Mouse (Mus musculus) MEL (cell line): ENCODE measurements around the gene Dnajc28. TPM values are rescaled to one million over a fixed set of nuclear protein-coding genes. Genes with fewer than 3 reads are reported as not detected.

Experiments used
- DNase-seq: peaks from one replicate; pipeline ENCODE4 v3.0.0; 2011; ENCODE audit warnings: low read depth, low spot score
- H3K27ac ChIP-seq: 2 replicates; pipeline ENCODE4 v1.5.1; 2012; ENCODE audit warnings: low read depth, mild to moderate bottlenecking, control low read depth, low read length, moderate library complexity; ENCODE audit not compliant: control insufficient read depth
- H3K27me3 ChIP-seq, 2 experiments: fragments of 150-350 bp in 1 of 2; sonication (generic) in 1 of 2; 2 replicates each; pipeline ENCODE4 v1.6.1; 2012; ENCODE audit warnings: low read length in 2 of 2, mild to moderate bottlenecking in 2 of 2, improper control_type of control experiment in 1 of 2, moderate library complexity in 1 of 2; ENCODE audit not compliant: insufficient read depth in 2 of 2, control insufficient read depth in 1 of 2
- H3K36me3 ChIP-seq, 2 experiments: 2 replicates each; pipeline ENCODE4 v1.6.1; 2012 to 2014; ENCODE audit warnings: low read length in 2 of 2, improper control_type of control experiment in 1 of 2, inconsistent platforms in 1 of 2, mild to moderate bottlenecking in 1 of 2; ENCODE audit not compliant: insufficient read depth in 2 of 2, control insufficient read depth in 1 of 2
- H3K4me1 ChIP-seq, 2 experiments: fragments of 150-350 bp in 1 of 2; sonication (generic) in 1 of 2; 2 replicates each; pipeline ENCODE4 v1.6.1; 2012; ENCODE audit warnings: low read length in 2 of 2, improper control_type of control experiment in 1 of 2, mild to moderate bottlenecking in 1 of 2; ENCODE audit not compliant: insufficient read depth in 2 of 2, control insufficient read depth in 1 of 2
- H3K4me3 ChIP-seq, 2 experiments: fragments of 150-350 bp in 1 of 2; sonication (generic) in 1 of 2; 2 replicates each; pipeline ENCODE4 v1.5.1; 2012; ENCODE audit warnings: low read depth in 2 of 2, low read length in 2 of 2, mild to moderate bottlenecking in 2 of 2, moderate library complexity in 2 of 2, control low read depth in 1 of 2, improper control_type of control experiment in 1 of 2; ENCODE audit not compliant: control insufficient read depth in 1 of 2, insufficient read depth in 1 of 2
- H3K79me2 ChIP-seq: 2 replicates; pipeline ENCODE4 v1.6.1; 2012; ENCODE audit warnings: mild to moderate bottlenecking, low read length, moderate library complexity; ENCODE audit not compliant: control insufficient read depth, poor library complexity, insufficient read depth
- H3K9ac ChIP-seq: 2 replicates; pipeline ENCODE4 v1.6.1; 2012; ENCODE audit warnings: low read depth, mild to moderate bottlenecking, control low read depth, low read length, moderate library complexity; ENCODE audit not compliant: control insufficient read depth, poor library complexity, severe bottlenecking
- H3K9me3 ChIP-seq: fragments of 150-350 bp; sonication (generic); replicated peaks from 2 replicates; pipeline ENCODE4 v1.6.1; 2012; ENCODE audit warnings: mild to moderate bottlenecking, low read length, improper control_type of control experiment, moderate library complexity; ENCODE audit not compliant: insufficient read depth
- CHD2 ChIP-seq: IDR thresholded peaks from 2 replicates; pipeline ENCODE4 v1.6.1; 2011; ENCODE audit warnings: low read length, improper control_type of control experiment
- E2F4 ChIP-seq: IDR thresholded peaks from 2 replicates; pipeline ENCODE4 v1.6.1; 2011; ENCODE audit warnings: low read depth, low read length, improper control_type of control experiment, borderline replicate concordance
- ELF1 ChIP-seq: IDR thresholded peaks from 2 replicates; pipeline ENCODE4 v1.6.1; 2014; ENCODE audit warnings: low read depth, mild to moderate bottlenecking, inconsistent platforms, low read length, improper control_type of control experiment, moderate library complexity
- EP300 ChIP-seq, 2 experiments: IDR thresholded peaks; 2 replicates each; pipeline ENCODE4 v1.6.1; 2011; ENCODE audit warnings: improper control_type of control experiment in 2 of 2, low read length in 2 of 2, low read depth in 1 of 2, mild to moderate bottlenecking in 1 of 2
- GABPA ChIP-seq: IDR thresholded peaks from 2 replicates; pipeline ENCODE4 v1.6.1; 2012; ENCODE audit warnings: low read depth, mild to moderate bottlenecking, inconsistent platforms, low read length, improper control_type of control experiment, moderate library complexity
- MAFK ChIP-seq: IDR thresholded peaks from 2 replicates; pipeline ENCODE4 v1.6.1; 2011; ENCODE audit warnings: low read depth, mild to moderate bottlenecking, low read length, improper control_type of control experiment, borderline replicate concordance
- MAX ChIP-seq: IDR thresholded peaks from 2 replicates; pipeline ENCODE4 v1.6.1; 2011; ENCODE audit warnings: low read length, improper control_type of control experiment
- MAZ ChIP-seq: IDR thresholded peaks from 2 replicates; pipeline ENCODE4 v1.6.1; 2012; ENCODE audit warnings: low read depth, mild to moderate bottlenecking, inconsistent platforms, low read length, improper control_type of control experiment
- MEF2A ChIP-seq: IDR thresholded peaks from 2 replicates; pipeline ENCODE4 v1.6.1; 2014; ENCODE audit warnings: low read depth, mild to moderate bottlenecking, inconsistent platforms, low read length, improper control_type of control experiment; ENCODE audit not compliant: poor library complexity, insufficient replicate concordance, severe bottlenecking; ENCODE audit errors: extremely low read depth
- MXI1 ChIP-seq: IDR thresholded peaks from 2 replicates; pipeline ENCODE4 v1.6.1; 2011; ENCODE audit warnings: mild to moderate bottlenecking, low read depth, low read length, improper control_type of control experiment
- MYB ChIP-seq: IDR thresholded peaks from 2 replicates; pipeline ENCODE4 v1.6.1; 2011; ENCODE audit warnings: mild to moderate bottlenecking, low read depth, low read length, improper control_type of control experiment
- MYC ChIP-seq: IDR thresholded peaks from 2 replicates; pipeline ENCODE4 v1.6.1; 2011; ENCODE audit warnings: low read depth, mild to moderate bottlenecking, low read length, improper control_type of control experiment, moderate library complexity
- NELFE ChIP-seq: IDR thresholded peaks from 2 replicates; pipeline ENCODE4 v1.6.1; 2011; ENCODE audit warnings: low read depth, low read length, improper control_type of control experiment
- POLR2A ChIP-seq, 2 experiments: IDR thresholded peaks; 2 replicates each; pipeline ENCODE4 v1.6.1; 2011 to 2012; ENCODE audit warnings: low read length in 2 of 2, mild to moderate bottlenecking in 2 of 2, control low read depth in 1 of 2, improper control_type of control experiment in 1 of 2, low read depth in 1 of 2, moderate library complexity in 1 of 2; ENCODE audit not compliant: control insufficient read depth in 1 of 2, insufficient read depth in 1 of 2, poor library complexity in 1 of 2
- POLR2AphosphoS2 ChIP-seq: IDR thresholded peaks from 2 replicates; pipeline ENCODE4 v1.6.1; 2011; ENCODE audit warnings: low read length, improper control_type of control experiment
- POLR2AphosphoS5 ChIP-seq: IDR thresholded peaks from 2 replicates; pipeline ENCODE4 v1.6.1; 2012; ENCODE audit warnings: low read depth, borderline replicate concordance, mild to moderate bottlenecking, inconsistent platforms, low read length, moderate library complexity, mixed read lengths
- RAD21 ChIP-seq: IDR thresholded peaks from 2 replicates; pipeline ENCODE4 v1.6.1; 2011; ENCODE audit warnings: mild to moderate bottlenecking, low read depth, low read length, improper control_type of control experiment
- SIN3A ChIP-seq: IDR thresholded peaks from 2 replicates; pipeline ENCODE4 v1.6.1; 2012; ENCODE audit warnings: low read length, improper control_type of control experiment, inconsistent platforms
- SMC3 ChIP-seq: IDR thresholded peaks from 2 replicates; pipeline ENCODE4 v1.6.1; 2011; ENCODE audit warnings: low read depth, low read length, improper control_type of control experiment
- TAL1 ChIP-seq: IDR thresholded peaks from 2 replicates; pipeline ENCODE4 v1.6.1; 2012; ENCODE audit warnings: mild to moderate bottlenecking, inconsistent platforms, low read length, moderate library complexity, mixed read lengths
- TCF12 ChIP-seq: IDR thresholded peaks from 2 replicates; pipeline ENCODE4 v1.6.1; 2014; ENCODE audit warnings: low read depth, mild to moderate bottlenecking, inconsistent platforms, low read length, improper control_type of control experiment, moderate library complexity
- USF1 ChIP-seq: IDR thresholded peaks from 2 replicates; pipeline ENCODE4 v1.6.1; 2014; ENCODE audit warnings: low read depth, mild to moderate bottlenecking, inconsistent platforms, low read length, improper control_type of control experiment, moderate library complexity
- USF2 ChIP-seq, 2 experiments: IDR thresholded peaks; 2 replicates each; pipeline ENCODE4 v1.6.1; 2011 to 2012; ENCODE audit warnings: improper control_type of control experiment in 2 of 2, low read length in 2 of 2, borderline replicate concordance in 1 of 2, inconsistent platforms in 1 of 2, low read depth in 1 of 2, mild to moderate bottlenecking in 1 of 2; ENCODE audit not compliant: insufficient read depth in 1 of 2
- ZC3H11A ChIP-seq: IDR thresholded peaks from 2 replicates; pipeline ENCODE4 v1.6.1; 2012; ENCODE audit warnings: low read depth, mild to moderate bottlenecking, inconsistent platforms, low read length, improper control_type of control experiment
- ZKSCAN1 ChIP-seq: IDR thresholded peaks from 2 replicates; pipeline ENCODE4 v1.6.1; 2012; ENCODE audit warnings: low read depth, mild to moderate bottlenecking, inconsistent platforms, low read length, improper control_type of control experiment, moderate library complexity
- ZNF384 ChIP-seq: IDR thresholded peaks from 2 replicates; pipeline ENCODE4 v1.6.1; 2012; ENCODE audit warnings: low read depth, mild to moderate bottlenecking, inconsistent platforms, low read length, improper control_type of control experiment
- polyA plus RNA-seq, 2 experiments: library from polyadenylated mRNA; stranded (reverse) in 1 of 2; unstranded in 1 of 2; fragments of >175 nt in 1 of 2; fragments of >200 nt in 1 of 2; gene quantifications; 2 replicates each; pipeline versions ENCODE4 v1.2.1 to v1.2.4; 2012; ENCODE audit warnings: low replicate concordance in 2 of 2, low read depth in 1 of 2; ENCODE audit not compliant: insufficient read length in 2 of 2, insufficient read depth in 1 of 2, missing spikeins in 1 of 2
- total RNA-seq: library from RNA; depleted of rRNA; stranded (reverse); fragments of 300-350 nt; gene quantifications from 2 replicates; pipeline ENCODE4 v1.2.3, GENCODE M21; 2012

The Dnajc28 gene
- total and polyA plus RNA-seq, 3 experiments, result 1.2 to 1.9 TPM; not detected in 1

DNA sequence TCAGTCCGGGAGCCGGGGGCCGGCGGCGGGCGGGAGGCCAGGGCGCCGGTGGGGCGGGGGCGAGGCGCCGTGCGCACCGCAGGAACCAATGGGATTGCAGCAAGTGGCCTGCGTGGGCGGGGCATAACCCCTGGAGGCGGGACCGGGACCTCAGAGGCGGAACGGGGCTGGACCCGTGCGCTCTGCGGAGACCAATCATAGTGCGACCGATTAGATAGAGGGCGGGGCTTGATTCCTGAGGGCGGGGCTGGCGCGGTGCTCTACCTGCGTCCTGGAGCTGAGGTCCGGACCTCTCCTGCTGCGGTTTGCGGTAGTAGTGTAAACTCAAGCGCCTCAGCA lies 21.2 kb downstream of the Dnajc28 start, which contains the start of gene Tmem50b (continued):
- no peak for TF ChIP-seq MAFK
- TF ChIP-seq, all 39 proteins: peak for 10

DNA sequence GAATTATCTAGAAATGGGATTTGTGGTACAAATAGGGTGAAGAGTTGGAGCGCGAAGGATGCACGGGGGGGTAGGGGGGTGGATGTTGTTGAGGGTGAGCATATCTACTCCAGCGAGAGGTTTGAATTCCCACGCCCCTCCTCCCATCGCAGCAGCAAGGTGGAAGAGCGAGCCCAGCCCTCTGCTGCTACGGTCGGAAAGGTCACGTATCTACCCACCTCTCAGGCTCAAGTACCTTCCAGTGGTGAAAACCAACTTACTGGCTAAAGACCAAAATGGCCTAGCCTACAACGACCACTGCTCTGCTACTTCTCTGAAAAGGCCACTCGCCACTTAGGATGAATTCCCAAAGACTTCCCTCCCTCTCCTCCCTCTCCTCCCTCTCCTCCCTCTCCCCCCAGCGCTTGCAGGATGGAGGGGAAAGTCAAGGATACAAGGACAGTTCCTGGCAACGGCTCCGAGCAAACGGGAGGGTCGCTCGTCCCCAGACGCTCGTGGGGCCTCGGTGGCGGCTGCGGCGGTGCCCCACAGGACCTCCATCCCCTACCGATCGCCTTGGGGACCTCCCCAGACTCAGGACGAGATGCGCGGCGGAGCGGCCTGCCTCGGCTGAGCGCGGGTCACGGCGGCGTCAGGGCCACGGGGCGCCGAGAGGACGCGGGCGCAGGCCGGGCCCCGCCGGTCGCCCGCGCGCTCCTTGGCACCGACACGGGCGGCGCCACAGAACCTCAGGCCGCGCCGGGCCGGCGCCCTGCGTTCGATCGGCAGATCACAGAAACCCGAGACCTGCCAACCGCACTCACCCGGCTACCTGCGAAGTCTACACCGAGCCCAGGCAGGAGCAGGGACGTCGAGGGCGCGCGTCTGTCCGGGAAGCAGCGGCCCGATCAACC lies 21.8 kb downstream of the Dnajc28 start:
- H3K9me3 ChIP-seq, result no peaks in the 10 kb centered on the region
- H3K4me1 ChIP-seq, result no peaks in the 10 kb centered on the region
- DNase-seq, result peak; percentile 57
- peak overlapping the region; percentile 55 to 89 for H3K4me3 ChIP-seq
- H3K27ac ChIP-seq, result peak overlapping the region; percentile 33
- TF ChIP-seq GABPA (no peak), MAZ (0 out of 2 replicates have a peak, but pooled peaks have one; percentile 69), TAL1 (no peak), MYC (no peak), MXI1 (no peak; the same call in 1 of the 2 replicates), ZKSCAN1 (no peak), RAD21 (no peak), E2F4 (no peak), POLR2AphosphoS2 (no peak), POLR2A (IDR thresholded peaks at IDR 0.05; ENCODE audit: control insufficient read depth in 1 of 2, insufficient read depth in 1 of 2, low read depth in 1 of 2, low read length in 2 of 2, poor library complexity in 1 of 2) (peak; percentile 26 to 40; a peak in 2 of 4 replicates), USF2 (IDR thresholded peaks at IDR 0.05; ENCODE audit: borderline replicate concordance in 1 of 2, insufficient read depth in 1 of 2, low read depth in 1 of 2, low read length in 2 of 2) (no peak), SMC3 (no peak), POLR2AphosphoS5 (no peak), ZNF384 (no peak), ELF1 (no peak), EP300 (IDR thresholded peaks at IDR 0.05; ENCODE audit: low read depth in 1 of 2, low read length in 2 of 2) (no peak), MEF2A (no peak), MAFK (no peak), TCF12 (no peak), MAX (0 out of 2 replicates have a peak, but pooled peaks have one; percentile 16), ZC3H11A (no peak), USF1 (no peak), SIN3A (peak; percentile 62), NELFE (no peak), MYB (no peak), CHD2 (no peak)
- no peaks in the 10 kb centered on the region for H3K27me3 ChIP-seq
- no peaks in the 10 kb centered on the region for H3K36me3 ChIP-seq
- H3K9ac ChIP-seq, result peak overlapping the region; percentile 71
- H3K79me2 ChIP-seq, result no peaks in the 10 kb centered on the region; the same call in 1 of the 2 replicates
